Mouse (Mus musculus) neural tube, embryonic 13.5 days (tissue): ENCODE measurements around the gene Uqcc2. TPM values are rescaled to one million over a fixed set of nuclear protein-coding genes. Genes with fewer than 3 reads are reported as not detected.
A peak's percentile ranks its signal among the peaks of the same experiment; 100 is the strongest.

Experiments
- ATAC-seq: fragments of 200-750 bp; cut with Nextera tagmentation; 2 replicates; pipeline ENCODE4 v1.8.0; 2017; ENCODE audit warnings: low read depth, mild to moderate bottlenecking, moderate TSS enrichment, moderate library complexity
- H3K27ac ChIP-seq: fragments of 300-500 bp; sonication (generic); replicated peaks from 2 replicates; pipeline ENCODE4 v1.5.1; 2015; ENCODE audit warnings: moderate library complexity, mild to moderate bottlenecking, inconsistent platforms
- H3K27me3 ChIP-seq: fragments of 300-500 bp; sonication (generic); 2 replicates; pipeline ENCODE4 v1.6.1; 2015; ENCODE audit warnings: mild to moderate bottlenecking, inconsistent platforms
- H3K36me3 ChIP-seq: fragments of 300-500 bp; sonication (generic); 2 replicates; pipeline ENCODE4 v1.6.1; 2015; ENCODE audit warnings: mild to moderate bottlenecking, inconsistent platforms
- H3K4me1 ChIP-seq: fragments of 300-500 bp; sonication (generic); replicated peaks from 2 replicates; pipeline ENCODE4 v1.6.1; 2015; ENCODE audit warnings: inconsistent platforms
- H3K4me2 ChIP-seq: fragments of 300-500 bp; sonication (generic); 2 replicates; pipeline ENCODE4 v1.6.1; 2015; ENCODE audit warnings: inconsistent platforms, mild to moderate bottlenecking, moderate library complexity
- H3K4me3 ChIP-seq: fragments of 300-500 bp; sonication (generic); 2 replicates; pipeline ENCODE4 v1.5.1; 2015; ENCODE audit warnings: mild to moderate bottlenecking, inconsistent platforms
- H3K9ac ChIP-seq: fragments of 300-500 bp; sonication (generic); 2 replicates; pipeline ENCODE4 v1.6.1; 2015; ENCODE audit warnings: moderate library complexity, mild to moderate bottlenecking, inconsistent platforms
- H3K9me3 ChIP-seq: fragments of 300-500 bp; sonication (generic); 2 replicates; pipeline ENCODE4 v1.6.1; 2016; ENCODE audit warnings: inconsistent platforms
- WGBS: fragments of 180-500 bp; shearing (Covaris S2); methylation state at CpG from one replicate; pipeline ENCODE4 v1.1.7; 2015; 5-methylcytosine and 5-hydroxymethylcytosine counted together
- polyA plus RNA-seq: library from polyadenylated mRNA; unstranded; fragments of >200 nt; fragmentation: Nextera tagmentation; extraction: Ambion mirVana; gene quantifications from 2 replicates; pipeline ENCODE4 v1.2.1, GENCODE M21; 2015

Uqcc2 gene
- polyA plus RNA-seq, 1 experiment from 2014 or later = 313 TPM

DNA sequence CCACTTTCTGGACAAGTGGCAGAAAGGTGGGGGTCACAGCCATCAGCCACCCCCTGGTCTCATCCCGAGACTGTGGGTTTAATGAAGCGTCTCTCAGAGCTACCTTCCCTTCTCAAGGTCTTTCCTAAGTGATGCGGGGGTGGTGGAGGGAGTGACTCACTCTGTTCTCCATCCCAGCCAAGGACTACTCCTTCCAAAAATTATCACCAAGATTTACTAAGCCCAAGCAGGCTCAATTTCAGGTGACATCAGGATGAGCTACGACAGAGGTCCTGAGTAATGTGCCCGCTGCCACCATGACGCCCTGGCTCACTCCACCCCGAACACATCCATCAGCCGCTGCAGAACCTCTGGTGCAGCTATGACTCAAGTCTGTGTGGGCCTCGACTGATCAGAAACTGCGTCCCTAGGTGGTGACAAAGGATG is 2.5 kb downstream of the Uqcc2 start:
- WGBS = 76% methylated on average over 10 of the region's 10 CpGs
- Histone ChIP-seq H3K9me3 (no peaks in the 10 kb centered on the region), H3K4me1 (peaks cover 78% of the 10 kb centered on the region), H3K27me3 (no peaks in the 10 kb centered on the region), H3K36me3 (no peaks in the 10 kb centered on the region), H3K9ac (no peak overlapping the region), H3K27ac (no peak overlapping the region), H3K4me3 (no peak overlapping the region), H3K4me2 (no peak overlapping the region)
- no peak for ATAC-seq

DNA sequence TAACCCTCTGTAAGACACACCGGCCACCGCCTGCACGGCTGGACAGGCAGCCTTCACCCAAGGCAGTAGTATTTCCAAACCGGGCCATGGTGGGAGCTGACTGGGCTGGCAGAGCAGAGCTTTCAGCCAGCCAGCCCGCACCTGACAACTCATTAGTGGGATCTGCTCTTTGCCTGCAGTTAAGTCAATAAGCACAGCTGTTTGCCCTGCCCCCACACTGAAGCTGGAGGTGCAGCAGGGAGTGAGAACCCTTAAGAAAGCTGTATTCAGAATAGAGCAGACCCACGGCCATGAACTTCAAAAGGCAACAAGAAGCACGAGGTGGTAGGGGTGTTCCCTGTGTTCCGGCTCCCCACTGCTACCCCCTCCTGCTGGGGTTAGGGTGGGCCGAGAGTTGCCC is 3.5 kb downstream of the Uqcc2 start:
- H3K9ac ChIP-seq = peak overlapping the region; percentile 0; the same call in 1 of the 2 replicates
- H3K4me2 ChIP-seq = 0 out of 2 replicates have a peak overlapping the region, but pooled peaks have one; percentile 0
- H3K4me1 ChIP-seq = peaks cover 84% of the 10 kb centered on the region
- H3K4me3 ChIP-seq = no peak overlapping the region
- H3K36me3 ChIP-seq = no peaks in the 10 kb centered on the region
- ATAC-seq = no peak
- WGBS = 48% methylated on average over 9 of the region's 9 CpGs
- H3K9me3 ChIP-seq = no peaks in the 10 kb centered on the region
- no peaks in the 10 kb centered on the region for H3K27me3 ChIP-seq
- H3K27ac ChIP-seq = peak overlapping the region; percentile 4; the same call in 1 of the 2 replicates

DNA sequence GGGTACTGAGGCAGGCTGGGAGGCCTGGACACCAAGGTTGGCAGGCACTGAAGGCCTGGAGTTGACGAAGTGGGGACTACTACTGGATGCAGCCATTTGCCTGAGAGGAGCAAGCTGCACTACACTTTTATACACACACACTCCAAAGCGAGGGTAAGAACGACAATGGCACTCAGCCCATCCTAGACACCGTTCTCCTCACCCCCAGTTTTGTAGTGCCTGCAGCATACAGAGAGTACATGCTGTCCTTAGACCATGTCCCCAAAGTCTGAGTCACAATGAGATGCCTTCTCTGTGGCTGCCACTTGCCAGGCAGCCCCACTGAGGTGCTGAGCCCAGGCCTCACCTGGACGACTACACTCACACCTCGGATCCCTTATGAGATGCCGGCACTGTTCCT is 3.9 kb downstream of the Uqcc2 start:
- Histone ChIP-seq H3K4me2 (0 out of 2 replicates have a peak overlapping the region, but pooled peaks have one; percentile 0), H3K4me3 (no peak overlapping the region), H3K27me3 (no peaks in the 10 kb centered on the region), H3K9me3 (no peaks in the 10 kb centered on the region), H3K36me3 (no peaks in the 10 kb centered on the region; the same call in 1 of the 2 replicates), H3K27ac (peak overlapping the region; percentile 4; the same call in 1 of the 2 replicates), H3K9ac (0 out of 2 replicates have a peak overlapping the region, but pooled peaks have one; percentile 26), H3K4me1 (peaks cover 84% of the 10 kb centered on the region)
- no peak for ATAC-seq
- 83% methylated on average over 7 of the region's 7 CpGs for WGBS

DNA sequence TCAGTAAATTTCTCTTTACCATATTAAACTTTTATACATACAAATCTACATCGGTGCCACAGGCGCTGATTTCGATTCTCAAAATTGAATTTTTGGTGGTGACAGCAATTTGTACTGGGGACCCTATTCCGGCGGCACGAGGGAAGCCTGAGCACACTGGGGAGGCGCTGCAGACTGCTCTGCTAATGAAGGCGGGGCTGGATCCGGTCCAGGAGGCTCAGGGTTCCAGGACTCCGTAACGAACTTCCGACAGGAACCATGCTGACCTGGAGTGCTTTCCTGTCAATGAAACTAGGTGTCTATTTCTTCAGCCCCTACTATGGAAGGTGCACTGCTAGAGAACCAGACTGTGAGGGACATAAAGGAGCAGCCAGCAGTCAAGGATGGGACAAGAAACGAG is 4.4 kb downstream of the Uqcc2 start:
- H3K27me3 ChIP-seq = no peaks in the 10 kb centered on the region
- peaks cover 87% of the 10 kb centered on the region for H3K4me1 ChIP-seq
- no peaks in the 10 kb centered on the region for H3K9me3 ChIP-seq
- no peak overlapping the region for H3K4me2 ChIP-seq
- no peaks in the 10 kb centered on the region; the same call in 1 of the 2 replicates for H3K36me3 ChIP-seq
- no peak for ATAC-seq
- no peak overlapping the region for H3K4me3 ChIP-seq
- WGBS = 80% methylated on average over 13 of the region's 13 CpGs
- H3K27ac ChIP-seq = no peak overlapping the region
- no peak overlapping the region for H3K9ac ChIP-seq

DNA sequence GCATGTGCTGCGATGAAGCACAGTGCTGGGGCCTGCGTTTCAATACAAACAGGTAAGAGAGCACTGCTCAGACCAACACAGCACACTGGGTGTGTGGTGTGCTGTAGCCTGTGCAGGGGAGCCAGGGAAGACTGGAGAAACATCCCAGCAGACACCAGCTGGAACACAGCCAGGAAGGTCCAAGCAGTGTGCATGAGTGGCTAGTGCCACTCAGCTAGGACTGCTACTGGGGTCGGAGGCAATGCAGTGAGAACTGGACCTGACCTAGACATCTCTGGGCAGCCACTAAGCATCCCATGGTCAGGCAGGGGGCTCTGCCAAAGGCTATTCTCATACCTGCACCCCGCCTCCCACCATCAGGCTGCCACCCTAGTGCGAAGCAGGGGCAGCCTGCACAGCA is 5.5 kb downstream of the Uqcc2 start:
- H3K27ac ChIP-seq = no peak overlapping the region
- no peak overlapping the region for H3K4me2 ChIP-seq
- peaks cover 92% of the 10 kb centered on the region for H3K4me1 ChIP-seq
- no peak for ATAC-seq
- H3K36me3 ChIP-seq = peaks cover 10% of the 10 kb centered on the region
- H3K9me3 ChIP-seq = no peaks in the 10 kb centered on the region
- H3K4me3 ChIP-seq = no peak overlapping the region
- H3K9ac ChIP-seq = peak overlapping the region; percentile 17; the same call in 1 of the 2 replicates
- H3K27me3 ChIP-seq = no peaks in the 10 kb centered on the region
- WGBS = 93% methylated on average over 5 of the region's 5 CpGs

DNA sequence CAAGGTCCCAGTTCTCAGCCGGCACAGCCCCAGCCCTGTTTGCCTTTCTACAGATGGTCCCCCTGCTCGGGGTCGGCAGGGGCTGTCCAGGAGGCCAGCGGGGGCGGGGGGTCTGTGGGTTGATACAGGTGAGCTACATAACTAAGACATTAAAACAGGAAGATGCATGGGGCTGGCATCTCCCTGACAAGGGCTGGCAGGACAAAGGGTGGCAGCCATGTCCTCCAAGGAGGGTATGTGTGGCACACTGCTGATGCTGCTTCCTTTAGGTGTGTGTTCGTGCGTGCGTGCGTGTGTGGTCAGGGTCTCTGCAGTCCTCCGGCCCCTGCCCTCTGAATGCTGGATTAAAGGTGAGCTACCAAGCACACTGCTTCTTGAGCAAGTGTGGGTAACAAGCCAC is 6.7 kb downstream of the Uqcc2 start:
- H3K4me2 ChIP-seq = no peak overlapping the region
- 0 out of 2 replicates have a peak overlapping the region, but pooled peaks have one; percentile 29 for H3K27ac ChIP-seq
- ATAC-seq = no peak
- H3K9ac ChIP-seq = peak overlapping the region; percentile 18; the same call in 1 of the 2 replicates
- H3K36me3 ChIP-seq = peaks cover 22% of the 10 kb centered on the region
- no peak overlapping the region for H3K4me3 ChIP-seq
- WGBS = 77% methylated on average over 10 of the region's 10 CpGs
- peaks cover 79% of the 10 kb centered on the region for H3K4me1 ChIP-seq
- H3K27me3 ChIP-seq = 0 out of 2 replicates have a peak, but pooled peaks cover 7% of the 10 kb centered on the region
- H3K9me3 ChIP-seq = no peaks in the 10 kb centered on the region

DNA sequence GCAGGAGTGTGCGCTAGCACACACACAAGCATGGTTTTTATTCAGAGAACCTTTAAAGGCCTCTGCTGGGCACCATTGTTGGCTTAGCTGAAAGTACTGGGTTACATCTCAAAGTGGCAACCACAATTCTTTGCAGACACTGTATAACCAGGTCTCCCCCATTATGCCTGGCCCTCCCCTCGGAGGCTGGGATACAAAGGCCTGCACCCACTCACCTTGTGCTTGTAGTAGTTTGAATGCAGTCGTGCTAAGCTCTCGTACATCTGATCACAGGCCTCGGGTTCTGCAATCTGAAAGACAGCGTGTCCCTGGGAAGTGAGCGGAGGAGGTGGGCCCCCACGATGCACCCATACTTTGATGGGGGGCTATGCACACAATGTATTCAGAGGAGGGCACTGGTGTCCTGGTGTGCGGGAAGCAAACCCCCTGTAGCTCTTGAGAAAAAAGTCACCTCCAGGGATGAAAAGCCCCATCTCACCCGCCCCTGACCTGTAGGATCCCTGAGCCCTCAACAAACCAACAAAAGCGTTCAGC is 8.0 kb downstream of the Uqcc2 start:
- Histone ChIP-seq H3K27me3 (0 out of 2 replicates have a peak, but pooled peaks cover 7% of the 10 kb centered on the region), H3K4me1 (peaks cover 77% of the 10 kb centered on the region)

DNA sequence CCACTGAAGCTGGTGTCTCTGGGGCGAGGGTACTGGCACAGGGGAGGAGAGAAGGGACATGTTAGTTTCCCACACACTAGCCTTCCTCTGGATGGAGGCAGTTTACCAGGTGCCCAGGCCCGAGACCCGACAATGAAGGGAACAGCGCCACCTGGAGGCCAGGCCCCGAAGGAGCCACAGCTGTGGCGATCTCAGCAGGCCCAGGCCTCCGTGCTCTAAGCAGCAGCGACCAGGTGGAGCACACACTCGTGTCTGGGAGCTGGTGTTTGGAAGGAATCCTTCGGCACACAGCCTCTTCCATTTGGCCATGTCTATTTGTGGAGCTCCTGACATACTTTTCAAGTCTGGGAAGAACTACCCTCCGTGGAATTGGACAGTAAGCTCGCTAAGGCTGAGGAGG is 8.5 kb downstream of the Uqcc2 start:
- H3K4me1 ChIP-seq = peaks cover 77% of the 10 kb centered on the region
- H3K4me2 ChIP-seq = no peak overlapping the region
- H3K36me3 ChIP-seq = peaks cover 28% of the 10 kb centered on the region
- no peak overlapping the region for H3K4me3 ChIP-seq
- H3K27me3 ChIP-seq = 0 out of 2 replicates have a peak, but pooled peaks cover 7% of the 10 kb centered on the region
- WGBS = 35% methylated on average over 12 of the region's 12 CpGs
- H3K27ac ChIP-seq = 0 out of 2 replicates have a peak overlapping the region, but pooled peaks have one; percentile 7
- no peaks in the 10 kb centered on the region for H3K9me3 ChIP-seq
- peak overlapping the region; percentile 43; the same call in 1 of the 2 replicates for H3K9ac ChIP-seq
- no peak for ATAC-seq

More for the DNA sequence above, 8.0 kb downstream of the Uqcc2 start:
- Histone ChIP-seq H3K36me3 (peaks cover 28% of the 10 kb centered on the region), H3K27ac (no peak overlapping the region), H3K9ac (0 out of 2 replicates have a peak overlapping the region, but pooled peaks have one; percentile 43), H3K4me3 (no peak overlapping the region), H3K9me3 (no peaks in the 10 kb centered on the region), H3K4me2 (no peak overlapping the region)
- ATAC-seq = no peak
- 86% methylated on average over 11 of the region's 11 CpGs for WGBS

DNA sequence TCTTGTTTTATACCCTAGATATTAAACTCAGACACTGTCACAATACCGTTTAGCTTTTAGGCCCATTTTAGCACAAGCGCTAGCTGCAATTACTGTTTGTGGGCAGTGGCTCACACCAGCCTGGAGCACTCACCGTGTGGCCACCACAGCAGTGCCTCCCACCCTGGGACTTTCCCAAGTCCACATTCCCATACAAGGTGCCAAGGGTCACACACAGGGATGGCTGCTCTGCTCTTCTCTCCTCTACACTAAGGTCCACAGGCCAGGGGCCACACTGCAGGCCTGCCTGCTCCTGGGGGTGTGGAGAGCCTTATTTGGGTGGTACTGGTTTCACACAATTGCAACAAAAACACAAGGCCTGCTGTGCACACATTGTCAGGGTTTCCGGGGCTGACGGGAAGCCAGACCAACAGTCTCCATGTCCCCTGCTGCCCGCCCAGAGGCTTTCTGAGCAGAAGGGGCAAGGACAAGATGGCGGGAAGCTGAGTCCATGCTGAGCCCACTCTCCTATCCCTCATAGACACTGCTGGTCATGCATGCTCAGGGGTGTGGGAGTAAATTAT is 9.8 kb downstream of the Uqcc2 start:
- Histone ChIP-seq H3K9me3 (no peaks in the 10 kb centered on the region), H3K27ac (no peak overlapping the region), H3K27me3 (0 out of 2 replicates have a peak, but pooled peaks cover 7% of the 10 kb centered on the region), H3K4me2 (no peak overlapping the region), H3K9ac (no peak overlapping the region), H3K4me3 (no peak overlapping the region), H3K36me3 (peaks cover 28% of the 10 kb centered on the region), H3K4me1 (peaks cover 70% of the 10 kb centered on the region)
- ATAC-seq = no peak
- 78% methylated on average over 7 of the region's 7 CpGs for WGBS

DNA sequence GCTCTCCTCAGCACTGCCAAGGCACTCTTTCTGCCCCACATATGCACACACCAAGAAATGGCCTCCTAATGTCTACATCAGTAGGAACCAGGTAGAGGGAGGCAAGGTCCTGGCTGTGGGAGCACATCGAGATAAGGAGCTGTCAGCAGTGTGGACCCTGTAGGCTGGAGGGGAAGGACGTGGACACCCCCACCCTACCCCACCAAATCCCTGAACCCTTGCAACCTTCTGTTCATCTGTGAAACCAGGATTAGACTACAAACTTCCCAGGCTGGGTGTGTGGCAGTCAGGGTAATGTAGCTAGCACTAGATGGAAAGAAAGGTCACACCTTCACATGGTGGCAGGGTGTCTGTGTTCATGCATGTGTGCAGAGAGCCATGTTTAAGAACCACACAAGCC is 10.6 kb downstream of the Uqcc2 start:
- Histone ChIP-seq H3K9me3 (no peaks in the 10 kb centered on the region), H3K4me1 (peaks cover 62% of the 10 kb centered on the region), H3K9ac (no peak overlapping the region), H3K27ac (no peak overlapping the region), H3K4me3 (no peak overlapping the region), H3K4me2 (no peak overlapping the region), H3K27me3 (0 out of 2 replicates have a peak, but pooled peaks cover 7% of the 10 kb centered on the region), H3K36me3 (peaks cover 28% of the 10 kb centered on the region)
- WGBS = 95% methylated on average over 2 of the region's 2 CpGs
- no peak for ATAC-seq

DNA sequence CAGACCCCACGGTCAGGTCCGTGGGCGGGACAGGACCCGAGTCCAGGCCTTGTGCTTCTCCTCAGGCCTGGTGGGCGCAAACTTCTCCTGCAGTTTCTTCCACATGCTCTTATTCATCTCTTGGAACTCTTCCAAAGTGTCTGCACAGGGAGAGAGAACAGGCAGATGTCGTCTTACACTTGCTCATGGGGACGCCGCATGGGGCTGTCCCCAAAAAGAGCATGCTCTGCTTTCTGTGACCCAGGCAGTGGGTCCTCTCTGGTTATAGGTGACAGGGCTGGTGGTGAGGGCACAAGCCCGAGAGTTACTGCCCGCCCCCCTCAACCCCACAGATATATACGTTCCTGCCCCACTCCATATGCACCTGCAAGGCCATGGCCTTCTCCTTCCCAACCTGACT is 11.0 kb downstream of the Uqcc2 start:
- Histone ChIP-seq H3K27me3 (0 out of 2 replicates have a peak, but pooled peaks cover 7% of the 10 kb centered on the region), H3K9me3 (no peaks in the 10 kb centered on the region), H3K36me3 (peaks cover 28% of the 10 kb centered on the region), H3K9ac (no peak overlapping the region), H3K4me2 (no peak overlapping the region), H3K4me1 (peaks cover 58% of the 10 kb centered on the region), H3K4me3 (no peak overlapping the region), H3K27ac (no peak overlapping the region)
- ATAC-seq = no peak
- 85% methylated on average over 11 of the region's 11 CpGs for WGBS

DNA sequence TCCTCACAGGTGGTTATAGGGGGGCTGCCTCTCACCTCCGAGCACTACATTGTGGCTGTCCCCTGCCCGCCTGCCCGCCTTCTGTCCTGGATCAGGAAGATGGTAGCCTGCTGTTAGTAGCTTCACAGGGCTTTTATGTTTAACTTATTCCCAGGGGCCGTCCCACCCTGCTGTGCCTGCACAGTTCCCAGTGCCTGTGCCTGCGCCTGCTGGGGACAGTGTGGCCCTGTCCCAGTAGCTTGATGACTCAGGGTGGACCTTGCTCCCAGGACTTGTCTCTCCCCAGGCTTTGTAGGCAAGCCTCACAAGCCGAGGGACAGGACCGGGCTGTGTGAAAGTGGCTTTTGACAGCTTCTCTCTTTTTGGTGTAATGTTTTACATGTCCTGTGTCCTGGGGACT is 11.9 kb downstream of the Uqcc2 start:
- 78% methylated on average over 7 of the region's 7 CpGs for WGBS
- Histone ChIP-seq H3K9me3 (no peaks in the 10 kb centered on the region), H3K4me1 (peaks cover 49% of the 10 kb centered on the region), H3K36me3 (peaks cover 33% of the 10 kb centered on the region), H3K27ac (no peak overlapping the region), H3K4me2 (no peak overlapping the region), H3K9ac (0 out of 2 replicates have a peak overlapping the region, but pooled peaks have one; percentile 34), H3K4me3 (no peak overlapping the region), H3K27me3 (0 out of 2 replicates have a peak, but pooled peaks cover 7% of the 10 kb centered on the region)
- ATAC-seq = no peak
